Mouse (Mus musculus): ENCODE measurements at regions not wholly inside any gene's neighbourhood (a gene's known extent, or its start where the extent isn't known, plus 50 kb on each side); places are given as distances from the start of the nearest gene placed in this dataset.

DNA sequence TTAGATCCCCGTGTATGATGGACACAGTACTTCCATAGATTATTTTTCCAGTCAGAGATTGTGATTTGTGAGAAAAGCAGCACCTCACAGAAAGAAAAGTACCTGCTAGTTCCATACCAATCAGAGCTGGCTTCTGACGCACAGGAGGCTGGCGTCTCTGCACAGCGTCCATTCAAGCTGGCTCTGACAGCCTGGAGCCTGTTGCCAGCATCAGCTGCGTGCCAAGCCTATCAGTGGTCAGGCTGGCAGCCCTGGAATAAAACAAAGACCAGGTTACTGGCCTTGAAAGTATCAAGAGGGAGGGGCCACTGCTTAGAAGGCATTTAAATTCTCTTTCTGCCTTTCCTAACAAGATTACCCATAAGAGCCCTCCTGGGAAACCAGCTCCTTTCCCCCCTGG lies 239.3 kb downstream of the Efnb2 start:
- H3K4me1 ChIP-seq (replicated peaks) = no peaks in the 10 kb centered on the region
- 83% methylated on average over 5 of the region's 5 CpGs for WGBS
- no peaks in the 10 kb centered on the region for H3K27me3 ChIP-seq
- no peaks in the 10 kb centered on the region for H3K9me3 ChIP-seq
- no peak for ATAC-seq (ENCODE audit: low read depth)
- no peak overlapping the region for H3K27ac ChIP-seq (replicated peaks)
- no peaks in the 10 kb centered on the region for H3K36me3 ChIP-seq
- H3K4me3 ChIP-seq = no peak overlapping the region
- no peak overlapping the region for H3K9ac ChIP-seq
- no peak overlapping the region for H3K4me2 ChIP-seq

DNA sequence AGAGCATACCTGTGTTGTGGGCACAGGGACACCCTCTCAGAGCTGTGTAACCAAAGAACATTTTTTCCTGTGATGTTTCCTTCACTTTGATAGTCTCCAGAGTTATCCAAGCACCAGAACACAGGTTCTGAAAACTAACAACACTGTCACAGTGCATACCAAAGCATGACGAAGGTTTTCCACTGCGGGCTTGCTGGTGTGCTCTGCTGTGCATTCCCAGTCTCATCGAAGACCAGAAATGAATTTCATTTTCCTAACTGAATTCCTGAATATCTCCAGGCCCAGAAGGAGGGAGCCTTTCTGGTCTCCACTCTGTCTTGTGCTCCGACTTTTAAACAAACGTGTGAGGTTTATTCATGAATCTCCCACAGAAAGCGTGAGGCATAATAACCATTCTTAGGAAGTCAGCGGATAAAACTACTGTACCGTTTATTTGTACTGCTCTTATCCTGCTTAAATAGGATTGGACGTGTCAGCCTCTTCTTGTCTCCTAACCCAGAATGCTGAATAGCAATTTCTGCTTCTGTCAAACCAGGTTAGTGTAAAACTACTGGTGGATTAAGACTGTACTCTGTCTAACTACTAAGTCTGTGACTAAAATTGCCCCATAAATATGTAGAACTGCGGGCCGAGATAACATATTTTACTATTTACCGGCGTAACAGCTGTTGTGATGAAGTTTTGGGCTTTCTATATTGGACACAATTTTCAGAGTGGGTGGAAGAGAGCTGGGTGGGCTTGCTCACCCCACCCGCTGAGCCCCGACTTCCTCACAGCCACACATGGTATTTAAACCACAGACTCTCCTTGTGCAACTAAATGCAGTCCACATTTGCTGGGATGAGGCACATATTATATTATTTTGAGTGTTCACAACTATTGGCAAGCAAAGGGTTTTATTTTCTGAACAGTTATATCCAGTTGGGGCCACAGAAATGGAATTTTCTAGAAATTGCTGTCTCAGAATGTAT lies 241.4 kb downstream of the Efnb2 start:
- no peaks in the 10 kb centered on the region for H3K36me3 ChIP-seq
- no peak overlapping the region for H3K4me3 ChIP-seq
- WGBS = 84% methylated on average over 15 of the region's 15 CpGs
- no peaks in the 10 kb centered on the region for H3K9me3 ChIP-seq
- H3K27ac ChIP-seq (replicated peaks) = no peak overlapping the region
- H3K4me2 ChIP-seq = no peak overlapping the region
- no peaks in the 10 kb centered on the region for H3K27me3 ChIP-seq
- H3K4me1 ChIP-seq (replicated peaks) = no peaks in the 10 kb centered on the region
- no peak overlapping the region for H3K9ac ChIP-seq
- ATAC-seq (ENCODE audit: low read depth) = no peak

DNA sequence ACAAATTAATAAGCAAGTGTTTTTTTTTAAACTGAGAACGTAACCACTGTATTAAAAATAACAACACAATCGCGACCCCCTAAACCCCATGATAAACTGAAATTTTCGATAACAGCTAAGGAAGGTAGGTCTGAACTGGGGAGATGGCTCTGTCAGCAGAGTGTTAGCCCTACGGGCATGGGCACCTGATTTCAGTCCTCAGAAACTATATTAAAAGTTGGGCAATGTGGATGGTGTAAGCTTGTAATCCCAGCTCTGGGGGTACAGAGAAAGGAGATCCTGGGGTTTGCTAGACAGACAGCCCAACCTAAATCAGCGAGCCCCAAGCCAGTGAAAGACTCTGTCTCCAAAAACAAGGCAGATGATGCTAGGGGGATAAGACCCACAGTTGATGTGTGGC lies 242.1 kb downstream of the Efnb2 start:
- WGBS = 97% methylated on average over 6 of the region's 6 CpGs
- H3K9me3 ChIP-seq = no peaks in the 10 kb centered on the region
- no peaks in the 10 kb centered on the region for H3K4me1 ChIP-seq (replicated peaks)
- no peaks in the 10 kb centered on the region for H3K36me3 ChIP-seq
- no peak overlapping the region for H3K4me2 ChIP-seq
- H3K27ac ChIP-seq (replicated peaks) = no peak overlapping the region
- no peak for ATAC-seq (ENCODE audit: low read depth)
- no peak overlapping the region for H3K9ac ChIP-seq
- H3K27me3 ChIP-seq = no peaks in the 10 kb centered on the region
- no peak overlapping the region for H3K4me3 ChIP-seq

DNA sequence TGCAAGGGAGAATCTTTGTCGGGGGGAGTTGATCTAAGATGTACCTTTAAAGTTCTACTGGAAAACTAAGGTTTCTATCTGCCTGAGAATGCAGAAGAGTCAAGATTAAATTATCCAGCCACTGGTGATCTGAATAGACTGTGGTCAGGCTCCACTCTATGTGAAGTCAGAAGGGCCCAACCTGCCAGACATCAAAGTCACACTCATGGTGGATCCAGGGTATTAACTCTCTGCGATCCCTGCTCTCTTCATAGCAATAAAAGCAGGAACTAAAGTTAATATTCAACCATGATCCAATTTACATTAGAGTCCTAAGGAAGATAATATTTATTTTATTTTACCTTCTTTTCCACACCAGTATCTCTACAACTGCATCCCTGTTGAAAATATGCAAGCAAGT lies 242.5 kb downstream of the Efnb2 start:
- 93% methylated on average over 2 of the region's 2 CpGs for WGBS

DNA sequence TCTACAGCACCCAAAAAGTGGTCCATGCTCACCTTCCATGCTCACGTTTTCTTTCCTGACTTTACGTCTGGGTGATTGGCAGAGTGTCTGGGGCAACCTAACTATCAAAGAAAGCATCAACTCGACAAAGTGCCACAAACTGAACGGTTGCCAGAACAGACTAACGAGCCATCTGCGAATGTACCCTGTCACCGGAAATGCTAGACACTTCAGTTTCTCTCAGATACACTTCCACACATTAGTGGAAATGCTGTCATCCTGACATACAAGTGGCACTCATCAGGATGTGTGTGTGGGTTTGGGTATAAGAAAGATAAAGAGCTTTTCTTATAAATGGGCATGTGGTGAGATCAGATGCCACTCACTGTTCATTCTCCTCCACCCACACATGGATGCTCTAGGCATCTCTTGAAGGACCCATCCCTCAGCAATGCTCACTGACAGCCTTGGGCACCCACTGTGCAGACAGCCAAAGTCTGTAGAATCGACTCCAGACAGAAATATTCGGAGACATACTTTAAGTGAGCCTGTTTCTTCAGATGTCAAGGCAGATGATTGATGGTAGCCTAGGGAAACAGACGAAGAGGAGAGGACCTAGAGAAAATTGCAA lies 244.8 kb downstream of the Efnb2 start:
- no peaks in the 10 kb centered on the region for H3K4me1 ChIP-seq (replicated peaks)
- H3K4me2 ChIP-seq = no peak overlapping the region
- H3K27ac ChIP-seq (replicated peaks) = no peak overlapping the region
- WGBS = 80% methylated on average over 10 of the region's 10 CpGs
- no peak for ATAC-seq (ENCODE audit: low read depth)
- H3K4me3 ChIP-seq = no peak overlapping the region
- H3K36me3 ChIP-seq = no peaks in the 10 kb centered on the region
- H3K9ac ChIP-seq = no peak overlapping the region
- no peaks in the 10 kb centered on the region for H3K9me3 ChIP-seq
- H3K27me3 ChIP-seq = no peaks in the 10 kb centered on the region

More for the DNA sequence above, 242.5 kb downstream of the Efnb2 start:
- Histone ChIP-seq H3K27ac (replicated peaks) (no peak overlapping the region), H3K4me1 (replicated peaks) (no peaks in the 10 kb centered on the region), H3K27me3 (no peaks in the 10 kb centered on the region), H3K9me3 (no peaks in the 10 kb centered on the region), H3K4me2 (no peak overlapping the region), H3K4me3 (no peak overlapping the region), H3K36me3 (no peaks in the 10 kb centered on the region), H3K9ac (no peak overlapping the region)
- ATAC-seq (ENCODE audit: low read depth) = no peak

DNA sequence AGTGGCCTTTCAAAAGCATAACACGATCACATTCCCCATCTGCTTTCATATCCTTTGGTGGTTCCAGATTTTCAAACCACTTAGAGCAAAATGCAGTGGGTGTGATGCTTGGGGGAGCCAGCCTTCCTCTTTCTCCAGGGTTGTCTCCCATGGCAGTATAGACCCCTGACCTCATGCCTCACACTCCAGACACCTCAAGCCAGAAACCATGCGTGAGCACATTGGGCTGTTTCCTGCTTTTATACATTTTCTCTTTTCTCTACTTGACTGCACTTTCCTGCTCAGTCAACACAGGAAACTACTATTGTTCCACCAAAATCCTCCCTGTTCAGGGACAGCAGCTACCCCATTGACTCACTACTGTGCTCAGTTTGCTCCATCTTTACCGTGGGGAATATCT lies 253.7 kb downstream of the Efnb2 start:
- Histone ChIP-seq H3K4me3 (no peak overlapping the region), H3K4me1 (replicated peaks) (no peaks in the 10 kb centered on the region), H3K27ac (replicated peaks) (no peak overlapping the region), H3K4me2 (no peak overlapping the region), H3K9ac (no peak overlapping the region), H3K9me3 (no peaks in the 10 kb centered on the region), H3K36me3 (no peaks in the 10 kb centered on the region), H3K27me3 (no peaks in the 10 kb centered on the region)
- whole genome bisulfite sequencing = 89% methylated on average over 3 of the region's 3 CpGs
- ATAC-seq (ENCODE audit: low read depth) = no peak

DNA sequence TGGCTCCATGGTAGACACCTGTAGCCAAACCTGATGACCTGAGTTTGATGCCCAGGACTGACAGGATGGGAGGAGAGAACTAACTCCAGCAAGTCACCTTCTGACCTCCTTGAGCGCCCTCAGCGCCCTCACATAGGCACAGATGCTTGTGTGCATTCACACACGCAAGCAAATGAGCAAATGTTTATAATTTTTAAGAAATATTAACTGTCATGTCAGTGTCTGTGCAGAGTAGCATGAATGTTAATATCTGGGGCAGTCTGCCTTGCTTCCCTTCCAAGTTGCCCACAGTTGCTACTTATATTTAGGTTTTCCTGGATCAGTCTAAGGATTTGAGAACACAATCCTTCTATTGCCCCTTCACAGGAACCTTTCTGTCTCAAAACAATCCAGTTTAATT lies 257.6 kb downstream of the Efnb2 start:
- Histone ChIP-seq H3K4me2 (no peak overlapping the region), H3K9me3 (no peaks in the 10 kb centered on the region), H3K36me3 (no peaks in the 10 kb centered on the region), H3K4me3 (no peak overlapping the region), H3K4me1 (replicated peaks) (no peaks in the 10 kb centered on the region), H3K27ac (replicated peaks) (no peak overlapping the region), H3K27me3 (no peaks in the 10 kb centered on the region), H3K9ac (no peak overlapping the region)
- no peak for ATAC-seq (ENCODE audit: low read depth)
- WGBS = 88% methylated on average over 3 of the region's 3 CpGs

DNA sequence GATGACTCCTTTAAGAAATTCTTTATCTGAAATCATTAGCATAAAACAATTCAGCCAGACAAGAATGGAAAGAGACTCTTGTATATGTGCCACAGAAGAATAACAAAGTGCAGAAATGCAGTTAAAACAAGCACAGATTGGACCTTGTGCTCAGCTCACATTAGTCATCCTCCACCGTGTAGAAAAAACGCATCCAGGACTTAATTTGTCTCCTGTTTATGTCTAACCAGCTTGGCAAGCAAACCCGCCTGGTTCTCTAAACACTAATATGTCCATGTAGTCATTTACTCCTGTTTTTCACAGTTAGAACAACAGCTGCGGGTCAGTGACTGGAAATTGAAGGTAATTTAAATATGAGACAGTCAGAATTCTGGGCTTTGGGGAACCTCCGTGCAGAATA lies 268.7 kb downstream of the Efnb2 start:
- no peak overlapping the region for H3K27ac ChIP-seq (replicated peaks)
- H3K27me3 ChIP-seq = no peaks in the 10 kb centered on the region
- WGBS = 72% methylated on average over 5 of the region's 5 CpGs
- no peak for ATAC-seq (ENCODE audit: low read depth)
- H3K4me3 ChIP-seq = no peak overlapping the region
- H3K9ac ChIP-seq = no peak overlapping the region
- no peak overlapping the region for H3K4me2 ChIP-seq
- H3K36me3 ChIP-seq = no peaks in the 10 kb centered on the region
- H3K4me1 ChIP-seq (replicated peaks) = no peaks in the 10 kb centered on the region
- H3K9me3 ChIP-seq = no peaks in the 10 kb centered on the region

DNA sequence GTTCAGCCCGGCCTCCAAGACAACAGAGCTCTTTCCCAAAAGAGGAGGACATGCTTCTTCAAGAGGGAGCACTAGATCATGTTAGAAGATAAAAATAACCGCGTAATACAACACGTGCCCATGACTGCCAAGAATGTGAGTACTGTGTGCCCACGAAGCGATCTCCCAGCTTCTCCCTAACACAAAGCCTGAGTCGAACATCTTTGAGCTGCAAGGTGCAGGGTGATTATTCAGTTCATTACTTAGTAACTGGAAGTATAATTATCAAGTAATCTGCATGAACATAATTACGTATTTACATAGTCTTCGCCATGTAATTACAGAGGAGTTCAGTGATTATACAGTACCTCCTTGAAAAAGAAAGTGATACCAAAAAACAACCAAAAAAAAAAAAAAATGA lies 269.7 kb downstream of the Efnb2 start:
- no peak overlapping the region for H3K4me3 ChIP-seq
- WGBS = 87% methylated on average over 9 of the region's 9 CpGs
- no peak overlapping the region for H3K4me2 ChIP-seq
- ATAC-seq (ENCODE audit: low read depth) = no peak
- H3K9ac ChIP-seq = no peak overlapping the region
- H3K36me3 ChIP-seq = no peaks in the 10 kb centered on the region
- no peak overlapping the region for H3K27ac ChIP-seq (replicated peaks)
- H3K9me3 ChIP-seq = no peaks in the 10 kb centered on the region
- no peaks in the 10 kb centered on the region for H3K27me3 ChIP-seq
- H3K4me1 ChIP-seq (replicated peaks) = no peaks in the 10 kb centered on the region

DNA sequence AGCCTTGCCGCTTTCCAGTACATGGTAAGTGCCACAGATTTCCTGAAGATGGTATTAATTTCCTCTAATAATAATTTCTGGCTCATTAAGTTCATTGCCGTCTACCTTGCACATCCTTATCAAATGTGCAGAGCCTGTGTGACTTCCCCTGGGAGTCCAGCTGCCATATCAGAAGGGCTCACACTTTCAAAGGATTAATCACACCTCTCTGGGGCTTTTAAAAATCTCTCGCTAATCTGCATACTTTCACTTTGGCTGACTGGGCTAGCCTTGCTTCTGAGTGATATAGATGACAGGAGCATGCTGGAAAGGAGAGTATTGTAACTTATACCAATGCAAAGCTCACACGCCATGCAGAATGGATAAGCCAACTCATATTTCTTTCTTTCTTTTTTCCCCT lies 282.8 kb downstream of the Efnb2 start:
- Histone ChIP-seq H3K27me3 (no peaks in the 10 kb centered on the region), H3K27ac (replicated peaks) (no peak overlapping the region), H3K9ac (no peak overlapping the region), H3K4me3 (no peak overlapping the region), H3K9me3 (no peaks in the 10 kb centered on the region), H3K4me1 (replicated peaks) (0 out of 2 replicates have a peak, but pooled peaks cover 7% of the 10 kb centered on the region), H3K4me2 (no peak overlapping the region), H3K36me3 (no peaks in the 10 kb centered on the region)
- ATAC-seq (ENCODE audit: low read depth) = no peak
- 54% methylated on average over 4 of the region's 4 CpGs for WGBS

DNA sequence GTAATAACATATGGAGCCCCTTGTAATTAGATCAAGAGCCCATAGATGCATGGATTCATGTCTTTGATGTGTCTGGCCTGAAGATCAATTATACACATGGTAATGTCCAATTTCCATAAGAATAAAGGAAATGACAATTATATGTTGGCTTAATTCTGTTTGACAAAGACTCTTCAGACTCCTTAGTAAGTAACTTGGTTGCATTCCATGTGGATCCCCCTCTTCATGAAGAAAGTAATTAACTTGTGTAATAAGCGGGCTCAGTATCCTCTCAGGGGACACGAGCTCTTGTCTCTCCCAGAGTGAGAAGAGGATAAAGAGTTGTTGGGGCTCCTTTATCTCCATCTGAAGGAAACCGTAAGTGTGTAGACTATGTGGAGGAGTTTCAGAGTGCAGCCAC lies 284.3 kb downstream of the Efnb2 start:
- no peaks in the 10 kb centered on the region for H3K9me3 ChIP-seq
- no peak overlapping the region for H3K27ac ChIP-seq (replicated peaks)
- 72% methylated on average over 3 of the region's 3 CpGs for WGBS
- 0 out of 2 replicates have a peak, but pooled peaks cover 7% of the 10 kb centered on the region for H3K4me1 ChIP-seq (replicated peaks)
- no peak overlapping the region for H3K4me2 ChIP-seq
- no peaks in the 10 kb centered on the region for H3K36me3 ChIP-seq
- no peak overlapping the region for H3K4me3 ChIP-seq
- H3K9ac ChIP-seq = no peak overlapping the region
- no peaks in the 10 kb centered on the region for H3K27me3 ChIP-seq
- no peak for ATAC-seq (ENCODE audit: low read depth)

DNA sequence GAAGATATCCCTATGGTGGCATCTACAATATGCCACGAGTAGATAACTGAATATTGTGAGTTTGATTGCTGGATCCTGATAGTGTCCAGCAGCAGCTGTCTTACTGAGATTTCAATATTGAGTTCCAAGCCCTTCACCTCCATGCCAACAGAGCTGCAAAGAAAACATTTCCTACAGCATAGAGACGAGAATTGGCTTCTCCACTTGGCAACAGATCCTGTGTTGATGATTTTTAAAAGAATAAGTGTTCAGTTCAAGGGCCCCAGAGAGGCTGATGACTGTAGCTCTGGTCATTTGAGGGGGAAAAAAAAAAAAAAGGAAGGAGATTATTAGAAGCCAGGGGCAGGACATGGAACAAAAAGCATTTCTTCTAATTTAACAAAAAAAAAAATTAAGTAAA lies 284.7 kb downstream of the Efnb2 start:
- no peak overlapping the region for H3K4me3 ChIP-seq
- 78% methylated on average over 2 of the region's 2 CpGs for WGBS
- 0 out of 2 replicates have a peak, but pooled peaks cover 7% of the 10 kb centered on the region for H3K4me1 ChIP-seq (replicated peaks)
- H3K27ac ChIP-seq (replicated peaks) = no peak overlapping the region
- H3K4me2 ChIP-seq = no peak overlapping the region
- H3K9ac ChIP-seq = no peak overlapping the region
- no peaks in the 10 kb centered on the region for H3K36me3 ChIP-seq
- no peaks in the 10 kb centered on the region for H3K27me3 ChIP-seq
- H3K9me3 ChIP-seq = no peaks in the 10 kb centered on the region
- ATAC-seq (ENCODE audit: low read depth) = no peak
